Mouse (Mus musculus) ovary, postnatal 10 days (tissue): ENCODE data around the gene Prkacb.
A peak's percentile ranks its signal among the peaks of the same experiment; 100 is the strongest.

Source experiments
- DNase-seq: peaks from one replicate; pipeline ENCODE4 v3.0.0; 2022; ENCODE audit warnings: low spot score

The Prkacb gene

DNA sequence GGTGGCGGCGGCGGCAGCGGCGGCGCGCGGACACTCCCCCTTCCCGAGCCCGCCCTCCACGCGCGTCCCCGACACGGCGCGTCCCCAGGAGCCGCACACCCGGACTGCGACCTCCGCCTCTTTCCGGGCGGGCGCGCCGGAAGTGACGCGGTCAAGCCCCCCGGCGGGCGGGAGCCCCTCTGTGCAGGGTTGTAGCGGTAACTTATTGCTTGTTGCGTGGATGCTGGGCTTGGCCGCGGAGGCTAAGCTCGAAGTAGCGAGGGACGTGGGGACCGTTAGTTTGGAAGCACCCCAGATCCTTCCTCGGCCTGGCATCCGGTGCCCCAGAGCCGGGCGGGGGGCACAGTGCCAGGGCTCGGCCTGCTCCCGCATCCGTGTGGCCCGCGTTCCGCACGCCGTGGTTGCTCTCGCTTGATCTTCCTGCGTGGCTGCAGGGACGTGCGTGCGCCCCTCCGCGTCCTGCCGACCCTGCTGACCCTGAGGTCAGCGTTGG lies at the start of gene Prkacb:
Gene Prkacb, minus strand, starts transcription at position 90 of the 493 bp plus-strand sequence.
- DNase-seq, result peak; percentile 87

GRCm38 (mm10) chr3:146860308-146860707 lies 47.5 kb upstream of the Prkacb start:
- DNase-seq, result no peak

DNA sequence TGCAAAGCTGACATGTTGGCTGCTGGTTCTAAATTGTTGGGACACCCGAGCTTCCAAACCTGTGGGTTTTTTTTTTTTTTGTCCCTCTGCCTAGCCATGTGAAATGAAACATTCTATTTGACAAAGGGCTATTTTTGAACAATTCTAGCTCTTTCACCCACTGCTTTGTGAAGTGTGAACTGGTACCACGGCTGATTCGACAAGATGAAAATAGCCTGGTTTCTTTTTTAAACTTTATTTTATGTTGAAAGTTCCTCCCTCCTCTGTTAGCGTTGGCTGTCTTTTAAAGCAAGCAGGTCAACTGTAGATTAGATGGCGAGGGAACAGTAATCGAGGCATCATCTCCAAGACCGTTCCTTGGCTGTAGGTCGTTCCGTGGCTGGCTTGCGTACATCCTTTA lies 44.6 kb upstream of the Prkacb start:
- no peak for DNase-seq

- DNase-seq, result no peak
Observed at GRCm38 (mm10) chr3:146854473-146855087, 41.8 kb upstream of the Prkacb start.

DNA sequence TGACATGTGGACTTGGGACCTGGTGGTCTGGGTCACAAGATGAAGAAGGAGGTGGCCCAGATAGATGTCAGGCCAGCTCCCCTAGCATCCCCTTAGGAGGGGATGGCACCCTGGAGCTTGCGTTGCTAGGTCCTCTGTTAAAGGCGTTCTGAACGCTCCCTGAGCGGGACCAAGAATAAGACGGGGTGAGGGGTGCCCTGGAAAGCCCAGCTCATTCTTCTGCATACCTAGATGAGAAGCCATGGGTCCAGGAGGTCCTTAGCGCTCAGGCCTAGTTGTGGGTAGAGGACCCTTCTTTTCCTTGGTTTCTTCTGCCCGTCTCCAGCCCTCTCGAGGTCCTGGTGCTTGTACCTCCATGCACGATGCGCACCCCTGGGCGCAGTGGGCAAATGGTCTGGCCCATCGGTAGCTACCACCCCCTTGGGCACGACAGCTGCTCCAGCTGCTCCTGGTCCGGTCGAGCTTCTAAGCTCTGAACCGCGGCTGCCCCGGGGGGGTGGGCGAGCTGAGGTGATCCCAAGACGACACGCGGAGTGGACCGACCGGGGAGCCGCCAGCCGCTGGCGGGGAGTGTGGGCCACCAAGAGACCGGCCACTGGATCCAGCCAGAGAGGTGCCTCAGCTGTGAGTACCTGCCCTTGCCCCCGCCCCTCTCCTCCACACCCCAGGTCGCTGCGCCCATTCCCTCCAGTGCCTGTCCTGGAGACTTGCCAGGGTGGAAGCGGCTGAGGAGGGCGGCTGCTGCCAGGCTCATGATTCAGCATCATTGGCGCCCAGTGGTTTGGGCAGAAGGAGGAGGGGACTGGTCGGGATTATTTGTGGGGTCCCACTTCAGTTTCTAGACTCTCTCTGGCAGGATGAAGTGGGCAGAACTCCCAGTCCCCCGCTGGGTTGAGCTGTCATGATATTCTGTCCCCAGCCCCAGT lies 39.4 kb upstream of the Prkacb start, which contains the start of gene Ttll7:
Gene Ttll7, plus strand, starts transcription at position 402 of the 926 bp plus-strand sequence.
- peak; percentile 63 for DNase-seq

GRCm38 (mm10) chr3:146849360-146849759 lies 36.6 kb upstream of the Prkacb start:
- DNase-seq, result no peak

GRCm38 (mm10) chr3:146848112-146848511 lies 35.3 kb upstream of the Prkacb start:
- no peak for DNase-seq

DNA sequence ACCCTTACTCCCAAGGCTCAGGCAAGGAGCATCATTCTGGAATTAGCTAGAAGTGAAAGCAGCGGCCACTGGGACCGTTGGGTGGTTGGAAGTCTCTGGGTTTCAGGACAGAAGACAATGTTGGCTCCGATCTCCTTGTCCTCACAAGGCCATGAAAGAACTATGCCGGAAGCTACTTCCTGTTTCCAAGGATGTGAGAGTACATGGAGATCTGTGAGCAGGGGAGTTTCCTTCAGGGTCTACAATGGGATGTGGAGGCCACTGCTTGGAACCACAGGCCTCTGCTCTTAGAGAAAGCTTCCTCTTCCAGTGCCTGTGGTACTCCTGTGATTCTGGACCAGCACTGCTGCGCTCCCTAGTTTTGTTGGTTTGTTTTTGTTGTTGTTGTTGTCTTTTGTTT lies 33.4 kb upstream of the Prkacb start:
- no peak for DNase-seq

GRCm38 (mm10) chr3:146843470-146843869 lies 30.7 kb upstream of the Prkacb start:
- DNase-seq, result no peak

DNA sequence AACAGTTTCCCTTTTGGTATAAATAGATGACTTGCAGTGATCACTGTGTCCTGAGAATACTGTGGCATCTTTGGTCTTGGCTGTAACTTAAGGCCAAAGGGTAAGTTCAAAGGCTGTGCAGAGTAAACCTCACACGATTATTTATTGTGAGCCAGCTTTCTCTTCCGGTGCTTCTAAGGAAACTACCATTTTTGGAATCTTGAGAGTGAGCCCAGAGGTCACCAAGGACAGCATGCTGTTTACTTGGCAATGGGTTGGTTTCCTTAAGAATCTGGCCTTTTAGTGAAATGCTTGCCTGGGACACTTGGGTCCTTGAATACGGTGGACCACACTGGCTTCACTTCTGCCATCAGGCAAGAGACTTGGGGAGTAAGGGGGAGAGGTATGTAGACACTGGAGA lies 30.0 kb upstream of the Prkacb start:
- no peak for DNase-seq

- DNase-seq, result no peak
Observed at GRCm38 (mm10) chr3:146820718-146821117, 7.9 kb upstream of the Prkacb start.

DNA sequence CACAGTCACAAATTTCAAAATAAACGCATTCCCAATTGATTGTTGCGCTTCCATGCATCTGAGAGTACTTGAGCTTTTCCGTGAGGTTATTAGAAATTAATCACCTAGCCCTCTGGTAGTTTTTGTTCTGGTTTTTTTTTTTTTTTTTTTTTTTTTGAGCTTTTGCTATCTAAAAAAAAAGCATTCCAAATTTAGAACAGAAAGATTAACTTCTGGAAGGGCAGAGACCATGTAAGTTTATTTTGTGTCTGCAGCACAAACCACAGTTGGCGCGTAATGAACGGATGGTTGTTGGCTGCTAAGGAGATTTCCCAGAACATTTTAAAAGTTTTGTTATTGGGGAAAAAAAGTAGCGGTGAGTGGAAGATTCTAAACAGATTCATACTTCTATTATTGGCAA lies 834 bp upstream of the Prkacb start:
- DNase-seq, result no peak

DNA sequence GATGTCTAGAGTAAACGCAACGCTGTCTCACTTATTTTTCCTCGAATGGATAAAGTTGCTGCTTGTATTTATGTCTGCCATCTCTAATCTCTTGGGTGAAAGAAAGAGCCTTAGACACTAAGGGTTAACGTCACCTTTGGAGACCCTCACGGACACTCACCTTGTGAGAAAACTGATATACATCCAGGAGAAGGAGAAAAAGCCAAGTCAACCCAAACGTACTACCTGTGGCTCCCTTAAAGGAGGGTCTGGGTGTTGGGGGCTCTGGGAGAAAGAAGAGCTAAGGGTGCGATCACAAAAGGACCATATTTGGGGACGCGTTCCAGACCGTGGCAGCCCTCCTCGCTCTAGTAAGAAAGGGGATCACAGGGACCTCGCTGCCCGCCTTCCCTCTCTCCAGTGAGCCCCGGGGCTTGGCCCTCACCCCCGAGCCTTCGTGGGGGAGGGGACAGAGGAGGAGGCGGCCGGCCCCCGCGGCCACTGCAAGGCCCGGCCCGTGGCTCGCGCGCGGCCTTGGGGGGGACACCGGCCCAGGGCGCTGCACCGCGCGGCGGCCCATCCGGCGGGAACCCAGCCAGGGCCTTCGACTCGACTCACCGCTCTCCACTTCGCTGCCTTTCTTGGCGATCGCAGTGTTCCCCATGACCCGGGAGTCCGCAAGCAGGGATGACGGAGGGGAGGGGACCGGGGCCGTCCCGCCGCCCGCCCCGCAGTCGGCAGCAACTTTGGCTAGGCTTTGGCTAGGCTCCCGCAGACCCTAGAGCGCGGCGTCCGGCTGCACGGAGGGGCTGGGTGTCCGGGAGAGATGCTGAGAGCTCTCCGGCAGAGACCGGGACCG lies 530 bp downstream of the Prkacb start:
- no peak for DNase-seq

DNA sequence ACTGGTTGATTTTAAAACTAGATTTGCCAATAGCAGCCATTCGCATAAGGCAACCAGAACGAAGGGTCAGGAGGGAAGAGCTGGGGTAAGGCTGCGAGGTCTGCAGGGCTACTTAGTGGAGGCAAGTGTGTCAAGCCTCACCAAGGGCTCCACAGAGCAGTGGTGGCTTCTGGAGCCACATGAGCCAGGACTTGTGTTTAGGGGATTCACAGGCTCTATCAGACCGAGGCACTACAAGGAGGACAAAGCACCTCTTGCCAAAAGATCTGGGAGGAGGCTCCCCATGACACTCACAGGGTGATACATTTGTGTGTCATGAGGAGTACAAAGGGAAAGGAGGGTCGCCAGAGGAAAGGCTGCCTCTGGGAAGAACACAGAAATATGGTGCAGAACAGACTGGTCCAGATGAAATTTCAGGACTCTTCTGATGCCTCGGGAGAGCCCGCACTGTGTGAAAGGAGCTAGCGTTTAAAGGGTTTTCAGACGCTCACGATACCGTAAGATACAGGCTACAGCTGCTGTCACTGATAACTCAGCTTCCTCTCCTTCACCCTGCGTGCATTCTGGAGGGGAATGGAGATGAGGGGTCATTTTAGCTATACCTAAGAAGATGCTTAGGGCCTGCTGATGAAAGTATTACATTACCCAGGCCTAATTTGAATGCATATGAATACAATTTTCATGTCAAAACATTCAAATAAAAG lies 19.1 kb downstream of the Prkacb start:
- DNase-seq, result no peak

- DNase-seq, result no peak
Observed at GRCm38 (mm10) chr3:146792144-146792748, 20.5 kb downstream of the Prkacb start.

DNA sequence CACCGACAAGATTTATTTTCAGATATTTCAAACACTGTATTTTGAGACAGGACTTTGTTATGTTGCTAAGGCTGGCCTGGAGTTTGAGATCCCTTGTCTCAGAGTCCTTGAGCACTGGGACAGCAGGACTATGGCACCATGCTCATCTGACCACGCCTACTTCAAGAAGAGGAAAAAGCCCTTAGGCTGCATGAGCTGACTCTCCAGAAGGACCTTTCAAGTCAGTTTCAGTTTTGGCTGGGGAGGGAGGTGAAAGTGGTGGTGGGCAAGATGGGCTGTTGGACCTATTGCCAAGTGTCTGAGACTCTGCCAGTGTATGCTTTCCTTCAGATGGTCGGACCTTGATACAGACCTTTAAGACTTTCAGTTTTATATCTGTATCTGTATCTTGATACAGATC lies 28.6 kb downstream of the Prkacb start:
- DNase-seq, result no peak

DNA sequence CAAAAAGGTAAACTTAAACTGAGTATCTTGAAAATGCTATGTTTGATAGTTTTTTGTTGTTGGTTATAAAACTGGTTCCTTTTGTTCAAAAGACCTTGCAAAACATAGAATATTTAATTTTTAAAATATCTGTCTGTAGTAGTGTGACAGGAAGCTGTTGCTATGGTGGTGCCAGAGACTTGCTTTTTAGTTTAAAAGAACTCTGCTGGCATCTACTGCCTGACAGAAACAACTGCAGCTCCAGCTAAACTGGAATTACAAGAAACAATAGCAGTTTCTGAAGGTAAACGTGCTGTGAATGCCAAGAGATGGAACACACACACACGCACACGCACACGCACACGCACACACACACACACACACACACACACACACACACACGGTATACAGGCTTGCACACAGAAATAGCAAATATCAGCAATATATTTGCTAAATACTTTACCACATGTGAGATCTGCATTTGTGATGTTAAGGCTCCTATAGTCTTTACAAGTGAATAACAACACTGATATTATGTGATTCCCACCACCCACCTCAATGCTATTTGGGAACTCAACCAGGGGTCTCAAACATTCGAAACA lies 29.1 kb downstream of the Prkacb start:
- no peak for DNase-seq

DNA sequence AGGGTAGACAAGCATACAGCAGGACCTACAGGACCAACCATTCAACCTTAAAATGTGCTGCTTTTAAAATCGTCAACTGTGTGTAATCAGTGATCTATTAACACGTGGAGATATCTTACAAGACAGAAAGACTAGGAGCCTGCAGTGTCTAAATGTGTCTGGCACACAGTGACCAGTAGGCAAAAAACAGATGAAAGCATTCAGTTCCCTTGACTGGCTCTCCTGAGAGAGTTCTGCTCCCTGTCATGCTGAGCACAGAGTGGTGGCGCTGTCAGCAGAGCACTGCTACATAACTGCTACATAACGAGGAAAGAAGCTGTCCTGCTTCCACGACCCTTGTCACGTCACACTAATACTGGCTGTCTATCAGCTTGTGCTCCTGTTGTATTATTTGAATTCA lies 30.2 kb downstream of the Prkacb start:
- no peak for DNase-seq

DNA sequence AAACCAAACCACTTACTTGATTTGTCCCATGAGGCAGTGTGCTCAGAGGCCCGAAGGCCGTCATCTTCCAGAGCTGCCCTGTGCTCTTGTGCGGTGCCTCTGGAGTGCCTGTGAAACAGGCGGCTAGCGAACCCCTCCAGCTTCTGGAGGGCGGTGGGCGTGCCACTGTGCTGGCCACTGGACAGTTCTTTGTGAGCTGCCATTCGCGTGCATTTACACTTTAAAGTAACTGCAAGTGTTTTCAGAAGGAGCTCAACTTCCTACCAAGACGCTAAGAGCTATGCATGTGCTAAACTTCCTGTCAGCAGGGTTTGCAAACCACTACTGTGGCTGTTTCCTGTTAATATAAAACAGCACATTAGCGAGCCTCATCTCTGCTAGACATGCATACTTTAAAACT lies 31.7 kb downstream of the Prkacb start:
- no peak for DNase-seq

- no peak for DNase-seq
Observed at GRCm38 (mm10) chr3:146780241-146780640, 32.5 kb downstream of the Prkacb start.

DNA sequence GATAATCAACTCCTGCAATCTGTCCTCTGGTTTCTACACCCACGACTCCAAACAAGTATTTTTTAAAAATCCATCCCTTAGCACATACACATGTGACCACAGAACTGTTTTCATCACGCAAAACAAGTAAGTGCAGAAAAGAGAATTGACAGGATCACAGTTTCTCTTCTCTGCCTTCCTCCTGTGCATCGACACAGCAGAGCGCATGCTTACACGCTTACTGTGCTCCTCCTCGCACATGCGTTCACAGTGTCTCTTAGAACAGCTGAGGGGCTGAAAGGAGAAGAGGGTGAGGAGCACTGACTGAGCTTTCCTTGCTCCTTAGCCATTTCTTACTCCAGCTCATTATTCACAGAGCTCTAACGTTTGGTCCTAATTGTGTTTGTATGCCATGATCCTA lies 33.9 kb downstream of the Prkacb start:
- no peak for DNase-seq
